Mouse (Mus musculus): ENCODE measurements at regions not wholly inside any gene's neighbourhood (a gene's known extent, or its start where the extent isn't known, plus 50 kb on each side); places are given as distances from the start of the nearest gene placed in this dataset.

DNA sequence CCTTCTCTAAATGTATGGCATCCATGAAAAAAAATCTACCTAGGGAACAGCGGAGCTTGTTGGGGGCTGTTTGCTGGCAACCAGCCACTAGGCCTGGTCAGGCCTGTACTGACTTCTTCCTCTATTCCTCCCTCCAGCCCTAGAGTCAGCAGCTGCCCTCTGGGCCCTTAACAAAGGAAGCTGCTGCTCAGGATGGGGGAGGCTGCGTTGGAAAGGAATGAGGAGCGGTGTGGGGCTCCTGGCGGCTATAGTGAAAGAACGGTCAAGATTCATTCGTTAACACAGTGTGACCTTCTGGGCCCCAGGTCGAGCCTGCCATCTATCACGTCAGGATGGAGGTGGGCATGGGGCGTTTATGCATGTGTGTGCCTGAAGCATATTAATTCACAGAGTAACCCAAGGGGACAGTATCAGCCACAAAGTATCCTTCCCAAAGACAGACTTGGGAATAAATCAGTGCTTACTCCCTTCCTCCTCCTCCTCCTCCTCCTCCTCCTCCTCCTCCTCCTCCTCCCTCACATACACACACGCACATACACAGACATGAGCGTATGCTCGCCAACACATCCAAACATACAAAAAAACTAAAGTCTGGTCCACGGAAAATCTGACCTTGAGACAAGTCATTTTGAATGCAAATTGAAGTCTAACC lies 202.6 kb downstream of the Sox11 start:
- DNase-seq = no peak

GRCm38 (mm10) chr12:27138663-27139633 lies 203.4 kb downstream of the Sox11 start:
- DNase-seq = no peak

DNA sequence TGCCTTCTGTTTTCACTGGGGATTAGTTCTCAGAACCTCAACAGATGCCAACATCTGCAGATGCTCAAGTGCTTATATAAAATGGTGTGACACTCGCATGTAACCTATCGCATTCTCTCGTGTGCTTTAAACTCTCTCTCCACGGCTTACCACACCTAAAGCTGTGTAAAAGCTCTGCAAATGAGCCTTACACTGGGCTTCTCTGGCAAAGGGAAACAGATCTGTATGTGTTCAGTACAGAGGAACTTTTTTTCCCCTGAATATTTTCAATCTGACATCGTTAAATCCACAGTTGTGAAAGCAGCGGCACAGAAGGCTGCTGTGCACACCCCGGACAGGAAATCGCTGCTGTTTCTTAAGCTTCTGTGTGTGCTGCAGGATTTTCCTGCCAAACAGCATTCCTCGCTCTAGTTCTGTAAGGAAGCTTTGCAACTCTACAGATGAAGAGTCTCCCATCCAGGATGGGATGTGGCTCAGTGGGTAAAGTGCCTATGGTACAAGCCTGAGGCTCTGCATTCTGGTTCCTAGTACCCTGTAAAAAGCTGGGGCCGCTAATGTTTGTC lies 206.3 kb downstream of the Sox11 start:
- no peak for DNase-seq

GRCm38 (mm10) chr12:27130544-27130943 lies 211.8 kb downstream of the Sox11 start:
- DNase-seq = no peak

DNA sequence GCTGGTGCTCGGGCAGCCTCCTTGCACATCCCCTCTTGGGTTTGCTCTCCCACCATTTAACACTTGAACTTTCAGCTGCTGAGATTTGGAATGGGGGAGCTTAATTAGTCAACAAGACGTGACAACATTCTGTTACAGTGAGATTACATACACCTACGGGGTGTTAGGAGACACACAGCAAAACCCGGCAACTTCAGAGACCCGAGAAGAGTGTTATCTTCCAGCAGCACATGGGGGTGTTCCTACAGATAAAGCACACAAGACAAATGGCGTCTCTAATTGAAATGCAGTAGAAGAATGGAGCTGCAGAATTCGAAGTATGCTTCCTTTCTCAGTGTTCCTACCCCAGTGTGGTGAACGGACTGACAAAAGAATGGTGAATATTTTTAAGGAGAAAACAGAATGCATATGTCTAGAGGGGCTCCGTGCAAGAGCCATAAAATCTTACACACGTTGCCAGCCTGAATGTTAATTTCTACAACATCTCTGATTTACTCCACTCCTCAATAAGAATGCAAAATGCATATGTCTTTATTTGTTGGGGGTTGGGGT lies 215.2 kb downstream of the Sox11 start:
- DNase-seq = no peak

DNA sequence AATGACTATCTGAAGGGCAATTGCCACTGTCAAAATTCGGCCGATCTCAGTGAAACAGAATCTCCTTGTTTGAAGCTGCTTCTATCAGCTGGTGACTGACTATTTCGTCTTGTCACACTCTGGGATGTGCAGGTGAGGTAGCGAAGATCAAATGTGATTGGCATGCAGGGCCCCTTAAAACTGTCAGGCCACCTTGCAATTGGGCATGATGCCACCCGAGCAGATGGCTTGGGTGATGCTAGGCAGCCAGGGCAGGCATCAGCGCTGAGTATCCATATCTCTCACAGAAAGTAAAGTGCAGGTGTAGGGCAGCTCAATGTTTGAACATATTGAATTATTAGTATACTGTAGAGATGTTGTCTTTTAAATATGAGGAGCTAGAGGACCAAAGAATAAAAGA lies 223.8 kb downstream of the Sox11 start:
- no peak for DNase-seq

DNA sequence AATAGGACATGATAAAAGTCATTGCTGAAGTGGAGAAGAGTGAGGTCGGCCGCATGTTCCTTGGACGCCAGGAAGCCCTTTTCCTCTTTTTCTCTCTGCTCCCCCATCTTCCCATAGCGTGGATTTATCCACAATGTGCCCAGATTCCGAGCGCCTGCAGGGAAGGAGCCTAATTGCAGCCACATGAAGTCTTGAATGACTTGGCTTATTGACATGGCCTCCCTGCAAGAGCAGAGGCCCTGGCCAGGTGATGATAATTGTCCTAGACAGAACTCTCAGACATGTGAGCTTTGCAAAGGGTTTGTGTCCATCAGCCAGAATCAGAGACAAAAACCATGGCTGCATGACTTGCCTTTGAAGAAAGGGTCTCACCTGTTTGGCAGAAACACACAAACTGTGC lies 227.0 kb downstream of the Sox11 start:
- no peak for DNase-seq

DNA sequence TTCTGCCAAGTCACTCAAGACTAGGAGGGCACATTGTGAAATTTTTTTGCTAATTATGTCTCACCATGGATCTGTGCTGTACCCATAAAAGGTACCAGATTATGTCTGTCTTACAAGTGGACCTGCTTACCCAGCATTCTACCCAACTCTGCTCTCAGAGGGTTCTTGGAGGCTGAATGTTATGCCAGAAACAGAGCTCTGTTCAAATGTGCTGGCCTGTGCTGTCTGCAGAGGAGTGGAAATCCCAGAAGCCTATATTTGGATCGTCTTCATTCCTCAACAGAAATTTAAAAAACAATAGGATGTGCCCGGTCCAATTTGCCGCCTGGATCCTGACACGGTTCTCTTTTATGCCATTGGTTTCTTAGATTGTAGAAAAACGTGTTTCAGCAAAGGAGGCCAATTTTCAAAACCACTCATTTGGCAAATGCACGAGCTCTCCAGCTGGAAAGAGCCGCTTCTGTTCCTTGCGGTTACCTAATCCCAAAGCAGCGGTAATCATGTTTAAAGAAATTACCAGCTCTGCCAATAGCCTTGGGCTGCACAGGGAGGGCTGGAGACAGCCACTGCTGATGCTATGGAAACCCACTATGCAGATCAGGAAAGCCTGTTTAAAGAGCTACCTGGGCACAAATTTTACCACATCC lies 237.3 kb downstream of the Sox11 start:
- DNase-seq = peak; percentile 53

DNA sequence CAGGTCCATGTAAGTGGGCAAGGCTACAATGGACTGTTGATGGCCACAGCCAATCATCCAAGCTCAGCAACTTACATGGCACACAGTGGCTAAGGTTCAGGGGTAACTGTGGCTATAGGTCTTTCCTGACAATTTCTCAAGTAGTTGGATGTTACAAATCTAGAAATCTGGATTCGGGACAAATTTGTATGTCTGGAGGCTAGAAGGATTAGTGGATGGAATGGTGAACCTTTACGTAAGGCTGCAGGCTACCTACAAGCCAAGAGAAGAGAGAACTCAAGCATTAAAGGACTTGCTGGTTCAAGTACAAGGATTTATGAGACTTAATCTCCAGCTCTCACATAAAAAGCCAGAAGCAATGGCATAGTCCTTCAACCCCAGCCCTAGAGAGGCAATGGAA lies 239.4 kb downstream of the Sox11 start:
- no peak for DNase-seq

GRCm38 (mm10) chr12:27089206-27089605 lies 253.2 kb downstream of the Sox11 start:
- no peak for DNase-seq

- no peak for DNase-seq
These were observed 256.5 kb downstream of the Sox11 start for GRCm38 (mm10) chr12:27085890-27086289.

- DNase-seq = no peak
These were observed 258.5 kb downstream of the Sox11 start for GRCm38 (mm10) chr12:27083645-27084550.

DNA sequence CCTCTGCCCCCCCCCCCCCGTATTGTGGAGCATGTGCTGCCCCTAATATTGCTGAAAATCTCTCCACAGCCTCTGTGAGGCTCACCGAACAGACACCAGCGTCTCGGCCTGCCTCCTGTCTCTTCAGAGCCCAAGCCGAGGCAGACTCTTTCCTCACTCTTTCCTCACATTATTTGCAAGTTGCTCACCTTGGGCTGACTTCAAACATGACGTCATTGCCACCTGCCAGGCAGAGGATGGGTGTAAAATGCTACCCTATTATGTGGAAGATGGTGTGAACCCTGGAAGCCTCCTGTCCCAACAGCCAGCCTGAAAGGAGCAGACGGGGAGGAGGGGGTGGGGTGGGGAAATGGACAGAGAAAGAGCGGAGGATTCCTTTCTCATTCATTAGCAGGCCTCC lies 259.3 kb downstream of the Sox11 start:
- DNase-seq = peak; percentile 35

DNA sequence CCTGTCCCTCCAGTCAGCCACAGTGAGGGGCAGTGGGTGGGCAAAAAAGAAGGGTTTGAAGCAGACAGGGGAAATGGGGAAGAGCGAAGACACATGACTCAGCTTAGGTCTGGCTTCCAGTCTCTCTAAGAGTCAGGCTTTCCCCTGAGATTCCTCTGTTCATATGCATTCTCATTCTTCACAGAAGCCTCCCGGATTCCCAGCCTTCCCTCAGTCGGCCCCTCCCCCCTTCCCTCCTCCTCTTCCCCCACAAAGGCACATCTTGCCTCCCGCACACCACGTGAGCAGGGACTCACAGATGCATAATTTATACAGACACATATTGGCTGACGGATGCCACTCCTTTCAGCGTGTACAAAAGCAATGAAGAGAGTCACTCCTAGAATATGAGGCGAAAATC lies 259.8 kb downstream of the Sox11 start:
- peak; percentile 71 for DNase-seq

DNA sequence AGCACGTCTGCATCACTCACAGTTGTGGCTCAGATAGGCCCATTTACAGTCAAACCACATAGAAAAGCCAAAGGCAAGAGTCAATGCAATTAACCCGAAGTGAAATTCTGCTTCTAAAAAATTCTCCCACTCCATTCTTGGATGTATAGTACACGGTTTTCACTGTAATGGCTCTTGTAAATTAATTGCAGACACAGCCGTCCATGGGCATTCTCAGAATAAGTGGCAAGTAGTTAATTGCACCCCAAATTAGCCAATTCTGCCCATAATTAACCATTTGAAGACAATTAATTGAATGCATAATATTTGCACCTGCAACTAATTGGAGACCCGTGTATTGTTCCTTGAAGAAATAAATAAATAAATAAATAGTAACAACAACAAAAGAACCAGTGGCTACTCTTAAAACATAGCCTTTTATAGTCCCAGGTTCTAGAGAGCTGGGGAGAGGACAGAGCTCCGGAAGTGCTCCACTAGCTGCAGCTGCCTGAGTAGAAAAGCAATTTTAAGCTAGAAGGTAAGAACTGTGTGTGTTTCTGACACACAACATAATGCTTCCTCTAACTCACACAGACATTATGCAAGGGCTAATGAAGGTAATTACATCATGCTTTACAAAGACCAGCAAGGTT lies 266.2 kb downstream of the Sox11 start:
- DNase-seq = no peak

- DNase-seq = no peak
These were observed 277.3 kb downstream of the Sox11 start for GRCm38 (mm10) chr12:27065011-27065517.

DNA sequence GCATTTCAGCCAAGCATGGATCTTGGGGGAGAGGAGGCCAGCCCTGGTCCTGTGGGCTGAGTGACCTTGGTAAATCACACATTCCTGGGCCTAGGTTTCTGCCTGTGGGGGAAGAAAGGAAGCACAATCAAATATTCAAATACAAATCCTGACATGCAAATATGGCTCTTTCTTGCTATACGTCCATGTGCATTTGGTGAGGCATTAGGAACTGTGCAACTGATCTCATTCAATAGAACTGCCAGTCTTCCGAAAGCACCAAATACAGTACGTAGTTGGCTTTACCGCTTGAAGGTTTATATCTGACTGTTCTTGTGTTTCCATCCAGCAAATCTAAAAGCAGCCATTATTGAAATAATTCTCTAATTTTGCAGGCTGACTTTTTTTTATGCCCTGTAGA lies 278.9 kb downstream of the Sox11 start:
- no peak for DNase-seq

DNA sequence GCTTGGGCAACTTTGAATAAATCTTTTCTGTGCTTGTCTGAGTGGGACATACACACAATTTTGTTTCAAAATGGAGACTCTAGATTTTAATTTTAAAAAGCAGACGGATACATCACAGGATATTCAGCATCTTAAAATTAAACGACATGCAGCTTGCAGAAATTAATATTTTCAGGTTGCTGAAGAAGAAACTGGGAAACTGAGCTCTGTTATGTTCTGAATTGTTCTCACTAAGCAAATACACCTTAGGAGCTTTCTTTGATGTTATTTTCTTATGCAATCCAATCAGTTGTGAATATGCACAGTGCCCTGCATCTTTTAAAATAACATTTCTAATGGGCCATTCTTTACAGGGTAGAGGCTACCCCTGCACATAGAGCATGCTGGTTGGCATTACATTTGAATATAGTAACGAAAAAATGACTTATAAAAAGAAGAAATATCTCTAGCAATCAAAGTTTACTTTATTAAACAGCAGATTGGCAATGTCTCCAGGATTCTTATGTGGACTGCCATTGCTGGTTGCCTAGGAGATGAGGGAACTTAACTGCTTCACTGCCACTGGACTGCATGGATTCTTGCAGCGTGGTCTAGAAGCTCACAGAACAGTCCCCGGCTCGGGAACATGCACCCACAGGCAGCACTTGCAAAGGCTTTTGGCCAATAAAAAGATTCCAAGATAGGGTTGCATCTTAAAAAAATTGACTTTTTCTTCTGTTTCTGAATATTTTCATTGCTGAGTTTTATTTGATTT lies 279.7 kb downstream of the Sox11 start:
- no peak for DNase-seq

GRCm38 (mm10) chr12:27062061-27062461 lies 280.3 kb downstream of the Sox11 start:
- DNase-seq = peak; percentile 35
